Mouse (Mus musculus) left cerebral cortex, adult 18-20 months (tissue): ENCODE results near the gene Ksr1. TPM values are rescaled to one million over a fixed set of nuclear protein-coding genes. Genes with fewer than 3 reads are reported as not detected.
A peak's percentile ranks its signal among the peaks of the same experiment; 100 is the strongest.

ENCODE experiments used
- DNase-seq, 2 experiments: peaks; one replicate each; pipeline ENCODE4 v3.0.0; 2021 to 2022; ENCODE audit warnings: low spot score in 2 of 2, mixed read lengths in 1 of 2
- total RNA-seq, 2 experiments: library from RNA; stranded (reverse); gene quantifications; 2 replicates each; pipeline ENCODE4 v1.2.3; 2021

Gene Ksr1
- total RNA-seq, 2 experiments from 2014 or later: 49.8 to 50.3 TPM

GRCm38 (mm10) chr11:78985505-78985904, 160.7 kb downstream of the Ksr1 start:
- no peak for DNase-seq

- DNase-seq: no peak
Observed at GRCm38 (mm10) chr11:78984483-78985177, 161.6 kb downstream of the Ksr1 start, which contains the start of gene Lgals9. Gene Lgals9 (minus strand): TSS chr11:78984946.

GRCm38 (mm10) chr11:78983539-78983938, 162.7 kb downstream of the Ksr1 start:
- no peak for DNase-seq

- no peak for DNase-seq
Observed at GRCm38 (mm10) chr11:78982513-78983291, 163.5 kb downstream of the Ksr1 start.

GRCm38 (mm10) chr11:78982042-78982441, 164.2 kb downstream of the Ksr1 start:
- no peak for DNase-seq

- no peak for DNase-seq
Observed at GRCm38 (mm10) chr11:78980083-78980634, 166.0 kb downstream of the Ksr1 start.

- DNase-seq: no peak
Observed at GRCm38 (mm10) chr11:78978176-78979019, 167.8 kb downstream of the Ksr1 start.

- DNase-seq: no peak
Observed at GRCm38 (mm10) chr11:78976731-78977510, 169.3 kb downstream of the Ksr1 start.

- DNase-seq: no peak
Observed at GRCm38 (mm10) chr11:78973381-78974150, 172.6 kb downstream of the Ksr1 start.

- DNase-seq: no peak
Observed at GRCm38 (mm10) chr11:78972811-78973351, 173.3 kb downstream of the Ksr1 start.

GRCm38 (mm10) chr11:78972328-78972727, 173.9 kb downstream of the Ksr1 start:
- no peak for DNase-seq

GRCm38 (mm10) chr11:78971746-78972145, 174.5 kb downstream of the Ksr1 start:
- no peak for DNase-seq

GRCm38 (mm10) chr11:78971096-78971495, 175.1 kb downstream of the Ksr1 start:
- DNase-seq: no peak

GRCm38 (mm10) chr11:78968121-78968520, 178.1 kb downstream of the Ksr1 start:
- DNase-seq: no peak

- DNase-seq: peak; percentile 56 to 59
Observed at GRCm38 (mm10) chr11:78967371-78967770, 178.8 kb downstream of the Ksr1 start.
